Mouse (Mus musculus) spleen, embryonic (tissue): ENCODE measurements at regions not wholly inside any gene's neighbourhood (a gene's known extent, or its start where the extent isn't known, plus 50 kb on each side); places are given as distances from the start of the nearest gene placed in this dataset.

ENCODE experiments used
- CTCF ChIA-PET: fragments of 350-600 bp; sonication (Branson Sonifier 250); formaldehyde crosslinking; loops from one replicate; lab custom pipeline; 2022; lab: Charles Lee

DNA sequence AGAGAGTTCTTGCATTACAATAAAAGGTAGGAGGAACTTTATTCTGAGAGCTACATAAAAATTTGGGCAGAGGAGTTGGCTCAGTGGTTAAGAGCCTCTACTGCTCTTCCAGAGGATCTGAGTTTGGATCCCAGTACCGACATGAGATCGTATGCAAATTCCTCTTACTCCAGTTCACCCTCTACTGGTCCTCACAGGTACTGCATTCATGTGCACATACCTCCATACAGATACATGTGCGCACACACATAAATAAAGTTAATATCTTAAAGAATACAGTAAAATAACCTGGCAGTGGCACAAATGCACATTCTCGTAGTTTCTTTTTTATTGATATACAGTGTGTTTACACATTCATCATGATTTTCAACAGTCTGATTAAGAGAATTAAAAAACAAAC lies 232.4 kb downstream of the Vps13c start:
- CTCF ChIA-PET: no interaction called here

DNA sequence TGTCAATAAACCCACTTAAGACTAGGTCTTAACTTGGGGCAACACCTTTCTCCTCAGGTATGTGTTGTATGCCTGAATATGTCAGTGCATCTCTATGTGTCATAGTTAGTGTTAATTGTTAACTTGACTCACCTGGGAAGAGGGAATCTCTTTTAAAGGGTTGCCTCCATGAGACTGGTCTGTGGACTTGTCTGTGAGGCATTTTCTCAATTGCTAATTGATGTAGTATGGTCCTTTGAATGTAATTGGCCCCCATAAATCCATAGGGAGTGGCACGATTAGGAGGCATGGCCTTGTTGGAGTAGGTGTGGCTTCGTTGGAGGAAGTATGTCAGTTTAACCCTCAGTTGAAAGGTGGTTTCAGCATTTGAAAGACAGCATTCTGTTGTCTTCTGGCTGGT lies 237.1 kb downstream of the Vps13c start:
- CTCF ChIA-PET: no interaction called here

DNA sequence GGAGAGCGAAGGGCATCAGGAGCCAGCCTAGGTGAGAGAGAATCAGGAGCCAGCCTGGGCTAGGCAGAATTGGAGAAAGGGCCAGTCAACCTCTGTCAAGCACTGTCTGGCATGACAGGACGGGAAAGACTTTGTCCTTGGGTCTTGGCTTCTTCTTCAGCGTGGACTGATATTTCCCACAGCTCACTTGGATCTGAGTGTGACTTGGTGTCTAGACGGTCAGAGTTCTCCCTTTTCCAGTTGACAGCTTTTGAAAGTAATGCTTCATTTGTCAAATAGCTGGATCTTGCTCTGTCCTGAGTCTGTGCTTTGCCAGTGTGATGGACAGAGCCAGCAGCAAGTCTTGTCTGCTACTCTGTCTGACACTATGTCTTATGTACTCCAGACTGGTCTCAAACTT lies 243.1 kb downstream of the Vps13c start:
- CTCF ChIA-PET: no interaction called here

DNA sequence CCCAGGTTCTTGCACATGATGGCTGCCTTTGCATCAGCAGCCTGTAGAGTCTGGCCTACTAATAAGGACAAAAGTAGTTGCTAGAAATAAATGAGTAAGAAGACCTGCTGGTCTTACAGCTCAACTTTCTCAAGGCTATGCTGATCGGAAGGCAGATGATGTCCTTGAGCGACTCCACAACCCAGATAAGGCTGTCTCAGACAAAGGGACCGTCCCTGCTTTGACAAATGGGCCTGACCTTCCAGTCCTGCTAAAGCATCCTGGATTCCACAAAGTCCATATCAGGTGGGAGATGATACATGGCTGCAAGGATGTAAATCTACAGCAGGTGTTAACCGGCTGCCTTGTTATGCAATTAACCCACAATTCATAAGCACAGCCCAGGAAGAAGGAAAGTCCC lies 244.8 kb downstream of the Vps13c start:
- CTCF ChIA-PET: no interaction called here

DNA sequence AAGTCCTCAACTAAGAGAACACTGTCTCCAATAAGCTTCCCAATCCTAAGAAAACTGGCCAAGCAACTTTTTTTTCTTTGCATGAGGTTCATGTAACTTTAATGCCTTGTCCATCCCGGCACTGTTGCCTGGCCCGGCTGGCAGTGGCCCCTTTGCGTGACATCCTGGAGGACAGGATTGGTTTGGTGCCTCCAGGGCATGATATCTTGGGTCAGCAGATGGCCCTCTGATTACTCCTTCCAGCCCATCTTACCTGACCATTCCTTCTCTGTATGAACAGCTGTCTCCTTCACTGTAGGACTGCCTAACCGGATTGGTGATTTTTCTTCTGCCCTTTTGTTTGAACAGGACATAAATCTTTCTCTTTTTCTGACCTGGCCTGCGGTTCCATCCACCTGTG lies 254.4 kb downstream of the Vps13c start:
- CTCF ChIA-PET: no interaction called here

DNA sequence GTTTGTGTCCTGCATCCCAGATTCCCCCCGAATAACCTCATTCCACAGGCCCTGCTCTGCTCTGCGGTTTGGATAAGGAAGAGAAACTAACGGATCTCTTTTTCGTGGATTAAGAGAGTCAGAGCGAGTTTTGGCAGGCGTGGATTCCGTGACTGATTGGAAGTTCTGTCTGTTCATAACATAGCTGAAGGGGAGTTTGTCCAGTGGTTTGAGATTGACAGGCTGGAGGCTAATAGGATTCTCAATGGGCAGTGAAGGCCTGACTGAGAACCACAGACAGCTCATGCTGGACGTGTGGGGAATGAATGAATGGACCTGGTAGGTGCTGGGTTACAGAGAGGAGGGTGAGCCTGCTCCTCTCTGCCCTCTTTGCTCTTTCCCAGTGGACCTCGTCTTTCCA lies 269.6 kb downstream of the Vps13c start:
- CTCF ChIA-PET: interaction anchor here (0.7 kb wide), 1 partner anchor 40 kb away, joined by 6 read pairs; no protein-coding TSS in a partner anchor

DNA sequence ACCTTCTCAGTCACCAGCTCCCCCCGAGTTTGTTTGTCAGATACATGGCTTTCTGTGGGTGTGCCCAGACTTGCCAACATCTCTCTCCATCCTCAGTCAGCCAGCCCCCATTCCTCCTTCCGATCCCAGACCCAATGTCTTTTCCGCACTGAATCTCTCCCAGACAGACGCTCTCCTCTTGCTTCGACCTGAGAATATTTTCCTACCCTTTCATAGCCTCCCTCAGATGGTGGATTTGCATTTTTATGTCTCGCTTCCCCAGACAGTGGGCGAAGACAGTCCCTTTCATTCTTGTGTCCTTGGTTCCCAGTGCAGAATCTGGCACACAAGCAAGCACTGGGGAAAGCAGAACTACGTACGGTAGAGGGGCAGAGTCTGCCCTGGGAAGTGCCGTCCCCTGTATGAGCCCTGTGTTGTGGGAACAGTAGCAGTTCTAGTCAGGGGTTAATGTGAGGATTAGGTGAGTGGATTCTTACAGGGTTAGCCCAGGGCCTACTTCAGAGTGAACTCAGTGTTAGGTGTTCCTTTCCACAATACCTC lies 275.0 kb downstream of the Vps13c start:
- CTCF ChIA-PET: no interaction called here

DNA sequence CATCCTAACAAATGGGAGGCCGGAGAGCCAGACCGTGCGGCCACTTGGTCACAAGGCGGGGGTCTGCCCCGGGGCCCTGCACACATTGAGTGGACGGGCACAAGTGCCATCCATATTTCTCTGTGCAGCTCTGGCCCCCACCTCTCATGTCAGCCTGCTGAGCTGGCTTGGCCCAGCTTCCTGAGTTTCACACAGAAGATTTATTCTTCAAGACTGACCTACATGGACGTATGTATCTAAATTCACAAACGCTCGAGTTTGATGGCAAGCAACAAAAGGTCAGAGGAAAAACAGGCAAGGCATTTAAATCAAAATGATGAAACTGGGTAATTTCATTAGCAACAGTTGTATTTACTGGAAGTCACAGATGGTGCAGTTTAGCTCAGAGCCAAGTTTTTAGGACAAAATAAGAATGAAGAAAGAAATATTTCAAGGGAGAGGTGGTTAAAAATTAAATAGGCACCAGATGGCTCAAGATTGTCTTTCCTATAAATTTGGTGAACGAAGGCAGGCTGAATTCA lies 276.1 kb downstream of the Vps13c start:
- CTCF ChIA-PET: no interaction called here

DNA sequence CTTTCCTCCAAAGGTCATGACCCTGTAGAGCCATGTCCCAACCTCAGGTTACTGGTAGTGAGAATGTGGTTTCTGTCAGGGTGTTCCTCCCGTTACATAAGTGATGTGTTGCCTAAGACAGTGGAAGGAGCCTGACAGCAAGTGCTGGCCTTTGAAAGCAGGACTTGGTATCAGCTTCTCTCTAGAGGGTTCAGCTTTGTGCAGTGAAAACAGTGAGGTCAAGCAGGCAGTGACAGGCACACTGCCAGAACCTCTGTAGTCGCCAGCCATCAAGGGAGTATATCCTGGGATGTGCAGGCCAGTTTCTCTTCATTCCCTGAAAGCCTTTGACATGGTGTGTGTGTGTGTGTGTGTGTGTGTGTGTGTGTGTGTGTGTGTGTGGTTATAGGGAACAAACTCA lies 278.1 kb downstream of the Vps13c start:
- CTCF ChIA-PET: no interaction called here

DNA sequence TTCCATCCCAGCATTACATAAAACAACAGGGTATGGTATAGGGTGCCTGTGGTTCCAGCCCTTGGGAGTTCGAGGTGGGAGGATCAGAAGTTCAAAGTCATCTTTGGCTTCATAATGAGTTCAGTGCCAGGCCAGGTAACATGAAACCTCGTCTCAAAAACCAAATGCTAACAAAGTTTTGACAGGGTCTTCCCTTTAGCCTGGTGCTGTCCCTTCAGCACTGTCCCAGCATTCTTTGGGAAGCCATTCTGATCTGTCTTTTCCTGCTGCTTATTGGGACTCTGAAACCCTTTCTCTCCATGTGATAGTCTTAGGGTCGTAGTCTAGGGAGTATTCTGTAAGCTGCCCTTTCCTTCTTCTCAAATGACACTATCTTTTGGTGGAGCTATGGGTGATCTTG lies 282.1 kb downstream of the Vps13c start:
- CTCF ChIA-PET: no interaction called here

DNA sequence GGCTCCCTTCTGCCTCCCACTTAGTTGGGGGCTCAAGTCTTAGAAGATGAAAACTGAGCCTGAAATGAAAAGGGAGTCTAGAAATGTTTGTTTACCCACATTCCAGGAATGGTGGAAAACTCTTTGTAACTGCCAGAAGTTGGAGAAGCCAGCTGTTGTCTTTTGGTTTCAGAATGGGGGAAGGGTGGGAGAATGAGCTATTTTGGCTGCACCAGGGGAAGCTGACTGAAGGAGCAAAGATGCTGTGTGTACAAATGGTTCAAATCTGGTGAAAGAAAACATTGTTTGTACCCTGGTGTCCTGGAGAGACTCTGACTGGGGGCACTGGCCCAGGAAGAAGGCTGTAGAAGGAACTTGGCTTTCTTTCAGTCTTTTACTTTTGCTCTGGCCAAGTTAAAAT lies 291.1 kb downstream of the Vps13c start:
- CTCF ChIA-PET: no interaction called here

DNA sequence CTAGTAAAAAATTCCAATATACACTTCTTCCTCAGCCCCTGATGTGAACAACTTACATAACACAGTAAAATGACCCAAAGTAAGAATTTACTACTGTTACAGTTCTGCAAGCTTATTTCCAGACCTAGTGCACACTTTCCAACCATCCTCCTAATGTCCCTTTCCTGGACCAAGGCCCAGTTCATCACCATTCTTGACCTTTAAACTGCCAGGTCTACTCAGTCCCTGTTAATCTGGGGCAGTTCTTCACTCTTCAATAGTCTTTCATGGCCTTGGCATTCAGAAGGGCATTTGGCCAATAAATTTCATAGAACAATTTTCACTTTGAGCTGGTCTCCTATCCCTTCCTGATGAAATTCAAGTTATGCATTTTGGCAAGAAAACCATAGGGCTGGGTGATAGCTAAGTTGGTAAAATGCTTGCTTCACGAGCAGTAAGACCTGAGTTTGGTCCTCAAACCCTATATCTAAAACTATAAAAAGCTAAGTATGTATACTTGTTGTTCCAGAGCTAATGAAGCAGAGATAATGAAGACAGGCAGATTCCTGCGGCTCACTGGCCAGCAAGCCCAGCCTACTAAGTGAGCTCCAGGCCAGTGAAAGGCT lies 295.4 kb downstream of the Vps13c start:
- CTCF ChIA-PET: no interaction called here

DNA sequence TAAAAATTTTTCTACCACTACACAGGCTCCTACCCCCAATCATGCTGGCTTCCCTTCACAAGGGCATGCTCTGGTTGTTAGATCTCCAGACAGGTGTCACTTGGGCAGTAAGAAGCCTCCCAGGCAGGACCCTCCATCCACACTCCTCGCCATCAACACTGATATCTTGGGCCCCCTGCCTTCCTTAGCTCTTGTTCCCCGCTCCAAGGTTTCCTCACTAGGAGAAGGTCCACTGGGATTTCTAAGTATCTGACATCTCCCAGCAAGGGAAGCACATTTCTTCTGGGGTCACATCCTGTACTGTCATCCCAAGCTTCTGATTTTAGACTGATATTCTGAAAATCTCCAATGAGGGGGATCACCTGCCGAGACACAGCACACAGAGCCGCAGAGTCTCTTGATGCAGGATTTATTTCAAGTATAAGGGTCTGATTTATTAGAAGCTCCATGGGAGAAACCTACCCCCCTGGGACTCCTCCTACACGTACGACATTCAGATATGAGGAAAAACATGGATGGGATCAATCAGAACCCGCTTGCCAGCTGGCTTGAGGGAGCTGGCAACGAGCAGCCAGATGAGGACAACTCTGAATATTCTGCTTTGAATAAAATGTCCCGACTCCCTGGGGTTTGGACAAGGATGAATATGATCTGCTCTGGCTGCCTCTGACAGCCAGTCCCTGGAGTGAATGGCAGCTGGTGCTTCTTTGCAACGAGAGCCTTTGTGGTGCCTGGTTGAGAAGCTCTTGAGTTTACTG lies 322.8 kb downstream of the Vps13c start:
- CTCF ChIA-PET: no interaction called here

DNA sequence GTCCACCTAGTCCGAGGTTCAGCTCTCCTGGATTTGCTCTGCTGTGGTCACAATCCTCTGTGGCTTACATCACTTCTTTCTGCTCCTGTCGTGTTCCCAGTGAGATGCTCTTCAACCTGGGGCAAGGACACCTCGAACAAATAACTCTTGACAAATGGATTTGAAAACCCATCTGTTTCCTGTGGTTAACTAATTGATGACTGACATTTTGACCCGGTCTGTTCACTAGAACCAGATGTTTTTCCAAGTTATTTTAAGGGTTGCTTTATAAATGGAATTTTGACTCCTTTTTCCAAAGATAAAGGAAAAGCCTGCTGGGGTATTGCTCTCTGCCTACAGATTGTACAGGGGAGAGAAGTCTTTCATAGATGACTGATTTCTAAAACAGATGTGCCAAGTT lies 326.4 kb downstream of the Vps13c start:
- CTCF ChIA-PET: no interaction called here

DNA sequence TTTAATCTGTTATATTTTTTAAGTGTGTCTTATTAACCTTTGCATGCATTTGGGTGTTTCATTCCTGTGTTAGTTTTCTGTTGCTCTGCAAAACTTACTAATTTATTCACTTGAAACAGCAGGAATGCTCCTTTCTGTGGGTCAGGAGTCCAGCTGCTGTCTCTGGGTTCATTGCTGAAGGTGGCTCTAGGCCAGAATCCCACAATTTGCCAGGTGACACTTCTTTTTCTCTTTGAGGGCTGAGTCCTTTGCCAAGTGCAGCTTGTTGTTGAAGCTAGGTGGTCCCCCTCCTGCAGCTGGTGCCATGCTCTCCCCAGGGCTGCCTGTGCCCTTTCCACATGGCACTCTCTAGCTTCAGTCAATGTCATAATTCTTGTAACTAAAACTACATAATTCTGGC lies 348.7 kb downstream of the Vps13c start:
- CTCF ChIA-PET: no interaction called here

DNA sequence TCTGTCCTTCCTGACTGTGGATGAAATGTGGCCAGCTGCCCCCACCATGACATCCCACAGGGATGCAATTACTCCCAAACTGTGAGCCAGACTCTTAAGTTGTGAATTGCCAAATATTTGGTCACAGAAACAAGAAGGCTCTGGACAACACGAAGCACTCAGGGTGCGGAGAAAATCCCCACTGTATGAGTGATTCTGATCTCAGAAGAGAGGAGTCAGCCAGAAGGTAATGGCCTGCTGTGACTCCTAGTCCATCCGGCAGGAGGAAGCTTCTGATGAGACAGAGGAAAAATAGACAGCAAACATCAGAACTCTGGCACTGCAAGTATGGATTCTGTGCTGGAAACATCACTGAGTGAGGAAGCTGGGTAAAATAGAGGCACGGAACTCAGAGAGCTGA lies 359.6 kb downstream of the Vps13c start:
- CTCF ChIA-PET: no interaction called here

DNA sequence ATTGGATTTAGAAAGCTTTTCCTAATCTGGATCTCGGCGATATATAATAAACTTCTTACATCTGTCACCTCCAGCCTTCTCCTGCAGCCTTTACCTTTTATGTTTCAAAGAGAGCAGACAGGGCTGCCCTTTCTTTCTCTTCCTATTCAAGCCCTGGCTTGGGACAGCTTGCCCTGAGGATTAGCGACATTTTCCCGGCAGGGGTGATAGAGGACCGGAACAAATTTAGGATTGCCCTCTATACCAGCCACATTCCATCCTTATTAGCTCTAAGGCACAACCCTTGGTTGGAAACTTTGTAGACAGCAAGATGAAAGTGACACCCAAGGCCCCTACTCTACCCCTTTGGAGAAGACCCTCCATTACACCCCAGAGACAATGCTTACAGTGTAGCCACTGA lies 360.8 kb downstream of the Vps13c start:
- CTCF ChIA-PET: no interaction called here

DNA sequence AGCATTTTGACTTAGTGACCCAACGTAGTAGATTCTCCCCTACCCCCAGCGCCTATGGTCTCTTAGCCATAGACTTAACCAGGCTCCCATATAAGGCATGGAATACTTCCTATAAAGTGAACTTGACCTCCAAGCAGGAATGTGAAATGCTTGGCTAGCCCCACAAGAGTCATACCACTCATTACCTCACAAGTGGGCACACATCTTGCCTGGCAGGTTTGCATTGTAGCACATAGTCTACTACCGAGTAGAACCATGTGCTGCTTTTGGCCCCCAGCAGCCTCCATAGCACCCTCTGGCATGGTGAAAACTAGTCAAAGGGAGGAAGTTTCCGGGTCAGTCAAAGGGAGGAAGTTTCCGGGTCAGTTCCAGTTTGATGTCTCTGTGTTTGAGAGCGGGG lies 385.5 kb downstream of the Vps13c start:
- CTCF ChIA-PET: no interaction called here

DNA sequence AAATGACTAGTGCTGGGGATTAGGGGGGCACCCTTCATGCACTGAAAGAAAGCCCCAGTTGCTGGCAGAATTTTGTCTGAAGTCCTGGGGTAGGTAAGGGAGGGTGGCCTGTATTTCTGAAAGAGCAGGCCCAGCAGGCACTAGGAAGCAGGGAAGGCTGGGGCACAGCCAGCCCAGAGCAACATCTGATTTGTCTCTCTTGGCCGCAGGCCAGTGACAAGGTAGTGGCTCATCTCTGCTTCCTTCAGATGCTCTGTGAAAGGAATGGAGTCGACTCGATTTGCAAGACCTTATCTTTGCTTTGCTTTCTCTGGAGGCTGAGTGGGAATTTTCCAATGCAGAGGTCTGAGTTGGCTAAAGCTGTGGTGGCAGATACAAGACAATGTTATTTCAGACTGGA lies 390.9 kb downstream of the Vps13c start:
- CTCF ChIA-PET: no interaction called here

DNA sequence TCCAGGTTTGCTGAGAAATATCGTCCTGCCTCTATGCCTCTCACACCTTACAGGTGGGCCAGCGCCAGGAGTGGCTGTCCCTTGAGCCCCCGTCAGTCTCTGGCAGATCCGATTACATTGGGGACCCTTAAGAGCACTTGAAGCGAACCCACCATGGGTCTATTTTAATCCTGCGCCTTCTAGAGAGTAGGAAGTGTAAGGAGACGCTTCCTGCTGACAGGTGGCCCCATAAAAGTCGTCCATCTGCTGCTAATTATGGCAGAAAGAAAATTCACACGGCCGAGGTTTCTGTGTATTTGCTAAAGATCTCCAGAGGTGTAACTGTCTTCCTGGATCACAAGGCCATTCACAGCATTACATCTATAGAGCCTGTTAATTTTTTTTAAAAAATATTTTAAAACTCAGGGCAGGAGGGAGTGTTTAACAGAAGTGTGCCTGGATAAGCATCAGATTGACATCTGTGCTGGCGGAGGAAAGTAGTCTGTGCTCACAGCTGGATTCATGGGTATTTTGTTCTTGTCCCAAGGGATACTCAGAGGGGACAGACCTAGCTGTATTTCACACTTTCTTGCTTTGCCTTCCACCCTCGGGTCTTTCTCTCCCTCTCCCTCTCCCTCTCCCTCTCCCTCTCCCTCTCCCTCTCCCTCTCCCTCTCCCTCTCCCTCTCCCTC lies 394.9 kb downstream of the Vps13c start:
- CTCF ChIA-PET: no interaction called here

DNA sequence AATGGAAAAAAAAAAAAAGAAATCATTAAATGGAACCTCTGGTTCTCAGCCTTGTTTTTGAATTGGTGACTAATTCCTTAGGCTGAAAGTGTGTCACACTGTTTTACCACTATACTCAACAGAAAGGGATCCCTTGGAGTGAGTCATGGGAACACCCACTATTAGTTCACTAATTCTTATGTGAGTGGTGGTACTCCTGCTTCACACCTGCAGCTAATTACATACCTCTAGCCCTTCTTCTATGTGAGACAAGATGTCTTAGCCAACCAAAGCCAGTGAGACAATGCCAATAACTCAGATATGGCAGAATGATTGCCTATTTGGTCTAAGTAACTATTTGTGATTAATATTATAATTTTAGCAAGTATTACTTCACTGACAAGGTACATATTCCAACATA lies 398.9 kb downstream of the Vps13c start:
- CTCF ChIA-PET: no interaction called here

DNA sequence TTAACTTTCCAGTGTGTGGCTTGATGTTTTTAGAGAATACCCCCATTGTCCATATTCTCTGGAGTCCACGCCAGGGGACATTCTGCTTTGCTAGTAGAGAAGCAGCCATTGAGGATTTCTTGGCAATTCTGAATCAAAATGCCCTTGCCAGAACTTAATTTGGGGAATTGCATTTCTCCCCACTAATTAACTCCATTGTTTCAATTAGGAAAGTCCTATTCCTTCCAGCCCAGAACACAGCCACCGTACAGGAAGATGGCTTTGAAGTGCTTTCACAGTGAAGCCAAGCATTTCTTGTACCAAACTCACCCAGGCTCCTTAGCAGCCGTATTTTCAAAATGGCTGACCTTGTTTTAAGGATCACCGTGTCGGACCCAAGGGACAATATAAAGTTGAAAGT lies 399.4 kb downstream of the Vps13c start:
- CTCF ChIA-PET: no interaction called here

DNA sequence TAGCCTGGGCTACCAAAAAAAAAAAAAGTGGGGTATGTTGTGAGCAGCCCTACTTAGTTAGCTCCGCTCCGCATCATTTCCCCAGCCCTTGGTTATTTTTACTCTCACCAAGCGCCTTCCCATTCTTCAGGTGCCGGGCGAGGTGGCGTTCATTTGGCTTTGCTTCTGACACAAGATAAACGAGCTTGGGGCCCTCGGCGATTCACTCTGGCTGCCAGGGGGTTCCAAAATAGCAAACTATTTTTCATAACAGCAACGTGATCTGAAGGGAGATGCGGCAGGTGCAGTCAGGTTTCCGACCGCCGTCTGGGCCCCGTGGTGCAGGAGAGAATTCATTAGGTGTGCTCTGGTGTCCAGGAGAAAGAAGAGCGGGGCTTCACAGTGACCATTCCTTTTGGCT lies 403.6 kb upstream of the Rora start:
- CTCF ChIA-PET: no interaction called here
